Mouse (Mus musculus) MEL (cell line): ENCODE results near the gene Olfr522.

ENCODE experiments used
- BHLHE40 ChIP-seq: IDR thresholded peaks from 2 replicates; pipeline ENCODE4 v1.6.1; 2012; ENCODE audit warnings: low read depth, mild to moderate bottlenecking, inconsistent platforms, low read length, improper control_type of control experiment, borderline replicate concordance
- CTCF ChIP-seq, 3 experiments: IDR thresholded peaks in 2 of 3; conservative IDR thresholded peaks in 1 of 3; 2 replicates each; pipeline ENCODE4 v1.5.1; 2011 to 2012; ENCODE audit warnings: low read length in 3 of 3, low read depth in 2 of 3, mild to moderate bottlenecking in 2 of 3, improper control_type of control experiment in 1 of 3, inconsistent platforms in 1 of 3, mixed read lengths in 1 of 3, moderate library complexity in 1 of 3; ENCODE audit not compliant: control insufficient read depth in 1 of 3, insufficient read depth in 1 of 3, poor library complexity in 1 of 3, severe bottlenecking in 1 of 3
- ELF1 ChIP-seq: IDR thresholded peaks from 2 replicates; pipeline ENCODE4 v1.6.1; 2014; ENCODE audit warnings: low read depth, mild to moderate bottlenecking, inconsistent platforms, low read length, improper control_type of control experiment, moderate library complexity
- JUND ChIP-seq: IDR thresholded peaks from 2 replicates; pipeline ENCODE4 v1.6.1; 2011; ENCODE audit warnings: low read depth, mild to moderate bottlenecking, improper control_type of control experiment, low read length
- MAX ChIP-seq: IDR thresholded peaks from 2 replicates; pipeline ENCODE4 v1.6.1; 2011; ENCODE audit warnings: low read length, improper control_type of control experiment
- MYB ChIP-seq: IDR thresholded peaks from 2 replicates; pipeline ENCODE4 v1.6.1; 2011; ENCODE audit warnings: mild to moderate bottlenecking, low read depth, low read length, improper control_type of control experiment
- POLR2A ChIP-seq, 2 experiments: IDR thresholded peaks; 2 replicates each; pipeline ENCODE4 v1.6.1; 2011 to 2012; ENCODE audit warnings: low read length in 2 of 2, mild to moderate bottlenecking in 2 of 2, control low read depth in 1 of 2, improper control_type of control experiment in 1 of 2, low read depth in 1 of 2, moderate library complexity in 1 of 2; ENCODE audit not compliant: control insufficient read depth in 1 of 2, insufficient read depth in 1 of 2, poor library complexity in 1 of 2
- POLR2AphosphoS2 ChIP-seq: IDR thresholded peaks from 2 replicates; pipeline ENCODE4 v1.6.1; 2011; ENCODE audit warnings: low read length, improper control_type of control experiment
- RCOR1 ChIP-seq: IDR thresholded peaks from 2 replicates; pipeline ENCODE4 v1.6.1; 2012; ENCODE audit warnings: low read depth, mild to moderate bottlenecking, inconsistent platforms, low read length, improper control_type of control experiment
- SIN3A ChIP-seq: IDR thresholded peaks from 2 replicates; pipeline ENCODE4 v1.6.1; 2012; ENCODE audit warnings: low read length, improper control_type of control experiment, inconsistent platforms
- SMC3 ChIP-seq: IDR thresholded peaks from 2 replicates; pipeline ENCODE4 v1.6.1; 2011; ENCODE audit warnings: low read depth, low read length, improper control_type of control experiment
- TBP ChIP-seq: IDR thresholded peaks from 2 replicates; pipeline ENCODE4 v1.8.0; 2011; ENCODE audit warnings: low read depth, low read length, improper control_type of control experiment
- USF1 ChIP-seq: IDR thresholded peaks from 2 replicates; pipeline ENCODE4 v1.6.1; 2014; ENCODE audit warnings: low read depth, mild to moderate bottlenecking, inconsistent platforms, low read length, improper control_type of control experiment, moderate library complexity
- ZMIZ1 ChIP-seq: IDR thresholded peaks from 2 replicates; pipeline ENCODE4 v1.6.1; 2012; ENCODE audit warnings: low read depth, mild to moderate bottlenecking, inconsistent platforms, low read length, improper control_type of control experiment, moderate library complexity

- TF ChIP-seq POLR2AphosphoS2 (no peak), CTCF (IDR thresholded peaks at IDR 0.05 in 2 of 3, conservative IDR thresholded peaks at IDR 0.05 in 1 of 3; ENCODE audit: control insufficient read depth in 1 of 3, insufficient read depth in 1 of 3, low read depth in 2 of 3, low read length in 3 of 3, poor library complexity in 1 of 3, severe bottlenecking in 1 of 3) (peak; percentile 13 to 72 (median 70); a peak in 4 of 6 replicates), POLR2A (IDR thresholded peaks at IDR 0.05; ENCODE audit: control insufficient read depth in 1 of 2, insufficient read depth in 1 of 2, low read depth in 1 of 2, low read length in 2 of 2, poor library complexity in 1 of 2) (no peak), MYB (no peak), RCOR1 (no peak), SMC3 (peak; percentile 39), ZMIZ1 (no peak), JUND (no peak), MAX (no peak), ELF1 (no peak), TBP (no peak), BHLHE40 (no peak), SIN3A (no peak), USF1 (no peak)
These were observed 24.1 kb upstream of the Olfr522 start for GRCm38 (mm10) chr7:140188391-140189328.
